Mouse (Mus musculus): ENCODE results near the gene Hnrnpll. TPM values are rescaled to one million over a fixed set of nuclear protein-coding genes. Genes with fewer than 3 reads are reported as not detected.

Hnrnpll gene
- polyA plus RNA-seq (2015; fragmentation: Nextera tagmentation; extraction: Ambion mirVana): 37.2 and 48.7 TPM in 2 replicates

GRCm38 (mm10) chr17:80061783-80062619, at the start of gene Hnrnpll:
Gene Hnrnpll, minus strand, starts transcription at chr17:80062334.
- H3K9me3 ChIP-seq (replicated peaks): no peaks in the 10 kb centered on the region
- H3K4me3 ChIP-seq: peak within 1 kb of the TSS; percentile 99
- H3K4me1 ChIP-seq (replicated peaks): peaks cover 30% of the 10 kb centered on the region
- H3K9ac ChIP-seq: peak within 1 kb of the TSS; percentile 100
- H3K27ac ChIP-seq: peak within 1 kb of the TSS; percentile 100
- peak within 1 kb of the TSS; percentile 77 for H3K4me2 ChIP-seq
- H3K27me3 ChIP-seq: no peaks in the 10 kb centered on the region
- ATAC-seq (replicated peaks; ENCODE audit: insufficient number of reproducible peaks, insufficient read depth, low FRiP score, low read depth): peak; percentile 98
- H3K36me3 ChIP-seq: no peaks in the 10 kb centered on the region
- under 1% methylated on average over 86 of the region's 97 CpGs for WGBS

GRCm38 (mm10) chr17:80105348-80105978, 43.3 kb upstream of the Hnrnpll start:
- no peaks in the 10 kb centered on the region for H3K36me3 ChIP-seq
- 78% methylated on average over 10 of the region's 10 CpGs for WGBS
- H3K27me3 ChIP-seq: no peaks in the 10 kb centered on the region
- no peaks in the 10 kb centered on the region for H3K4me1 ChIP-seq (replicated peaks)
- H3K9me3 ChIP-seq (replicated peaks): no peaks in the 10 kb centered on the region
- H3K27ac ChIP-seq: no peak overlapping the region
- no peak for ATAC-seq (replicated peaks; ENCODE audit: insufficient number of reproducible peaks, insufficient read depth, low FRiP score, low read depth)
- H3K9ac ChIP-seq: no peak overlapping the region
- H3K4me2 ChIP-seq: no peak overlapping the region
- H3K4me3 ChIP-seq: no peak overlapping the region

DNA sequence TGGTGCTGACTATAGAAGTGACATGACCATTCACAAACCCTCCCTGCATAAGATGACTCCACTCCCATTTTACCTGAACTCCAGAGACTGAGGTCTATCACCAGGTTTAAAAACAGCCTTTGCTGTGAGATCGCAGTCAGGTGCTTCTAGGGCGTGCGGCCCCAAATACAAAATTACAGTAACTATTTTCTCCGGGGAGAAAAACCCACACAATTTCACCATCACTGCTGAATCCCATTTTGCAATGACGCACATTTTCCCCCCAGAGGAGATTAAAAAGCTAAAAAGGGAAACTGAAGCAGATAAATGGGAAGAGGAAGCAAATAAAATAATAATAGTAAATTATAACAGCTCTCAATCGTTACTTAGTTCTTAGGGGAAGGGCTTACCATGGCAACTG, 37.7 kb upstream of the Hnrnpll start:
- Histone ChIP-seq H3K36me3 (no peaks in the 10 kb centered on the region), H3K9me3 (replicated peaks) (no peaks in the 10 kb centered on the region), H3K9ac (no peak overlapping the region), H3K4me2 (no peak overlapping the region), H3K4me3 (no peak overlapping the region), H3K4me1 (replicated peaks) (peaks cover 5% of the 10 kb centered on the region), H3K27ac (no peak overlapping the region), H3K27me3 (no peaks in the 10 kb centered on the region)
- no peak for ATAC-seq (replicated peaks; ENCODE audit: insufficient number of reproducible peaks, insufficient read depth, low FRiP score, low read depth)
- WGBS: 74% methylated on average over 6 of the region's 6 CpGs

DNA sequence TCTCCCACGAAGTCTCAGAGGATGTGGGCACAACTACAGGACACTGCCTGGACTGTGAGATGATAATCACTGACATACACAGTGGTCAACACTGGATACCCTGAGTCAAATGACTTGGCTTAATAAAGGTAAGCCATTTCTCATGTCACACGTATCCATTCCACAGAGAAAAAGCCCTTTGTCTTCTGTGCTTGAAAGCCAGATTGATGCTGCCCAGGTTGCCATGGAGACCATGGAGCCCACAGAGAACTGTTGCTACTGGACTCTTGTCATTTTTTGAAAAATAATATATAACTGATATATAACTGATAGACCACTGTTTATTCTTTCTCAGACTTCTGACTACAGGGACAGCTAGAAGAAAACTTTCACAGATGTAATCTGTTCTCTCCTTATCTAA, 35.1 kb upstream of the Hnrnpll start:
- Histone ChIP-seq H3K27me3 (peaks cover 3% of the 10 kb centered on the region; the same call in 1 of the 2 replicates), H3K36me3 (no peaks in the 10 kb centered on the region), H3K4me1 (replicated peaks) (peaks cover 5% of the 10 kb centered on the region), H3K4me3 (no peak overlapping the region), H3K4me2 (no peak overlapping the region), H3K9me3 (replicated peaks) (no peaks in the 10 kb centered on the region), H3K9ac (no peak overlapping the region), H3K27ac (no peak overlapping the region)
- no peak for ATAC-seq (replicated peaks; ENCODE audit: insufficient number of reproducible peaks, insufficient read depth, low FRiP score, low read depth)
- WGBS: 57% methylated on average over 2 of the region's 2 CpGs

DNA sequence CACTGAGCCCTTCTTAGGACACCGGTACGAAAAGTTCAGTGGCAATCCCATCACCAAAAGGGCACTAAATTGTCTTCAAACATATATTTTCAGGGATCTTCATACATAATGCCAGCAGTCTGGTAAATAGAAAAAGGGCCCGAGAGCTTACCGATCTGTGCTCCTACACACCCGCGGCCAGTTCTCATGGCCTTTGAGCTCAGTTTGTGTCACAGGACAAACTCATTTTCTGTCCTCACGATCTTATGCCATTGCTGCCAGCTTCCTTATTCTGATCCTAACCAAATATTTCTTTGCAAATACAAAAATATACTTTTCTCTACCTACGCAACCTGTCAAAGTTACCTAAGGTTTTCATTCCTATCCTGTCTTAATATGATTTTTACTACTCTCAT, 34.6 kb upstream of the Hnrnpll start:
- no peak overlapping the region for H3K4me2 ChIP-seq
- peaks cover 3% of the 10 kb centered on the region; the same call in 1 of the 2 replicates for H3K27me3 ChIP-seq
- no peak overlapping the region for H3K4me3 ChIP-seq
- H3K9ac ChIP-seq: no peak overlapping the region
- WGBS: 84% methylated on average over 8 of the region's 8 CpGs
- H3K27ac ChIP-seq: no peak overlapping the region
- H3K4me1 ChIP-seq (replicated peaks): peaks cover 5% of the 10 kb centered on the region
- no peak for ATAC-seq (replicated peaks; ENCODE audit: insufficient number of reproducible peaks, insufficient read depth, low FRiP score, low read depth)
- H3K9me3 ChIP-seq (replicated peaks): no peaks in the 10 kb centered on the region
- H3K36me3 ChIP-seq: no peaks in the 10 kb centered on the region

- Histone ChIP-seq H3K4me1 (replicated peaks) (peaks cover 5% of the 10 kb centered on the region), H3K36me3 (no peaks in the 10 kb centered on the region), H3K27me3 (peaks cover 3% of the 10 kb centered on the region; the same call in 1 of the 2 replicates), H3K4me3 (peak overlapping the region; percentile 26), H3K27ac (no peak overlapping the region), H3K9me3 (replicated peaks) (no peaks in the 10 kb centered on the region), H3K4me2 (peak overlapping the region; percentile 56), H3K9ac (0 out of 2 replicates have a peak overlapping the region, but pooled peaks have one; percentile 7)
- peak; percentile 69; the same call in 1 of the 2 replicates for ATAC-seq (replicated peaks; ENCODE audit: insufficient number of reproducible peaks, insufficient read depth, low FRiP score, low read depth)
- WGBS: 23% methylated on average over 20 of the region's 20 CpGs
These were observed 34.0 kb upstream of the Hnrnpll start for GRCm38 (mm10) chr17:80096043-80096719.

DNA sequence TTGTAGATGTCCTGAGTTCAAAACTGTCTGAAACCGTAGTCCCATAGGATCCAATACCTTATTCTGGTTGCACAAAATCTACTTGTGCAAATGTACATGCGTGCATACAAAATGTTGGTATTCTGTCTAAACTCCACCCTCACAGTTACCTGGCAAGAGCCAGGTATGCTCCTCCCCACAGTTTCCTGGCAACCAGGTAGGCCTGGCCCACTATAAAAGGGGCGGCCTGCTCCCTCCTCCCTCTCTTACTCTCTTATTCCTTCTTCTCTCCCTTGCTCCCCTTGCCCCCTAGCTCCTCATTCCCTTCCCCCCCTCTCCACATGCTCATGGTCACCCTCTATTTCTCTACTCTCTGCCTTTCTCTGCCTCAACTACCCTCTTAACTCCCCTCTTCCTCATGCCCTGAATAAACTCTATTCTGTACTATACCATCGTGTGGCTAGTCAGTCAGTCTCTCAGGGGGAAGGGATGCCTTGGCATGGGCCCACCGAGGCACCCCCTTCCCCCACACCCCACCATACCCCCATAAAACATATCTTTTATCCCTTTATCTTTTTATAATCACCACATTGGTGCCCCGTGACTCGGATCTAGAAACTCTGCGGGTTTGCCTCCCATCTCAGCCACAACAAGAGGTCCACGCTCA, 33.2 kb upstream of the Hnrnpll start:
- H3K4me1 ChIP-seq (replicated peaks): peaks cover 5% of the 10 kb centered on the region
- no peaks in the 10 kb centered on the region for H3K9me3 ChIP-seq (replicated peaks)
- peak overlapping the region; percentile 56 for H3K4me2 ChIP-seq
- H3K9ac ChIP-seq: 0 out of 2 replicates have a peak overlapping the region, but pooled peaks have one; percentile 7
- no peaks in the 10 kb centered on the region for H3K36me3 ChIP-seq
- peaks cover 3% of the 10 kb centered on the region; the same call in 1 of the 2 replicates for H3K27me3 ChIP-seq
- 84% methylated on average over 9 of the region's 9 CpGs for WGBS
- H3K4me3 ChIP-seq: peak overlapping the region; percentile 26
- ATAC-seq (replicated peaks; ENCODE audit: insufficient number of reproducible peaks, insufficient read depth, low FRiP score, low read depth): no peak
- no peak overlapping the region for H3K27ac ChIP-seq

- WGBS: 50% methylated on average over 6 of the region's 6 CpGs
- Histone ChIP-seq H3K4me2 (no peak overlapping the region), H3K4me1 (replicated peaks) (peaks cover 5% of the 10 kb centered on the region), H3K9ac (no peak overlapping the region), H3K27me3 (peaks cover 3% of the 10 kb centered on the region; the same call in 1 of the 2 replicates), H3K36me3 (no peaks in the 10 kb centered on the region), H3K27ac (no peak overlapping the region), H3K4me3 (no peak overlapping the region), H3K9me3 (replicated peaks) (no peaks in the 10 kb centered on the region)
- no peak for ATAC-seq (replicated peaks; ENCODE audit: insufficient number of reproducible peaks, insufficient read depth, low FRiP score, low read depth)
These were observed 29.9 kb upstream of the Hnrnpll start for GRCm38 (mm10) chr17:80091879-80092549.

- peaks cover under 1% of the 10 kb centered on the region for H3K4me1 ChIP-seq (replicated peaks)
- H3K27ac ChIP-seq: no peak overlapping the region
- H3K9me3 ChIP-seq (replicated peaks): no peaks in the 10 kb centered on the region
- H3K9ac ChIP-seq: no peak overlapping the region
- peaks cover 3% of the 10 kb centered on the region; the same call in 1 of the 2 replicates for H3K27me3 ChIP-seq
- no peak for ATAC-seq (replicated peaks; ENCODE audit: insufficient number of reproducible peaks, insufficient read depth, low FRiP score, low read depth)
- H3K36me3 ChIP-seq: no peaks in the 10 kb centered on the region
- no peak overlapping the region for H3K4me2 ChIP-seq
- WGBS: 59% methylated on average over 4 of the region's 4 CpGs
- H3K4me3 ChIP-seq: no peak overlapping the region
These were observed 28.4 kb upstream of the Hnrnpll start for GRCm38 (mm10) chr17:80090551-80090950.

GRCm38 (mm10) chr17:80088168-80088567, 26.0 kb upstream of the Hnrnpll start:
- Histone ChIP-seq H3K27me3 (no peaks in the 10 kb centered on the region), H3K9ac (no peak overlapping the region), H3K36me3 (no peaks in the 10 kb centered on the region), H3K27ac (no peak overlapping the region), H3K9me3 (replicated peaks) (no peaks in the 10 kb centered on the region), H3K4me1 (replicated peaks) (no peaks in the 10 kb centered on the region), H3K4me2 (no peak overlapping the region), H3K4me3 (no peak overlapping the region)
- WGBS: 74% methylated on average over 3 of the region's 3 CpGs
- ATAC-seq (replicated peaks; ENCODE audit: insufficient number of reproducible peaks, insufficient read depth, low FRiP score, low read depth): no peak
